Mouse (Mus musculus): ENCODE measurements around the gene Tspan15.

GRCm38 (mm10) chr10:62198891-62199290, 32.2 kb downstream of the Tspan15 start:
- TF ChIP-seq POLR2A (IDR thresholded peaks at IDR 0.05; ENCODE audit: low read depth, low read length) (no peak), CTCF (IDR thresholded peaks at IDR 0.05; ENCODE audit: borderline replicate concordance, insufficient read depth, low read length) (no peak)

Data from embryonic fibroblast, embryonic 13.5 days (primary cell).